Mouse (Mus musculus) cerebellum, adult 9-10 months (tissue): ENCODE results near the gene 1810062G17Rik.

ENCODE experiments used
- DNase-seq: peaks from one replicate; pipeline ENCODE4 v3.0.0; 2022

The 1810062G17Rik gene

GRCm38 (mm10) chr3:36511491-36511890 is 35.8 kb downstream of the 1810062G17Rik start:
- DNase-seq = no peak

GRCm38 (mm10) chr3:36516196-36516595 is 40.5 kb downstream of the 1810062G17Rik start:
- no peak for DNase-seq

GRCm38 (mm10) chr3:36521073-36522060 is 45.6 kb downstream of the 1810062G17Rik start, which contains the start of gene Gm11549:
TSS of gene Gm11549 (minus strand) at chr3:36521813.
- DNase-seq = no peak

- DNase-seq = no peak
These were observed 46.4 kb downstream of the 1810062G17Rik start for GRCm38 (mm10) chr3:36522137-36522536.

GRCm38 (mm10) chr3:36524466-36524865 is 48.7 kb downstream of the 1810062G17Rik start:
- no peak for DNase-seq

- no peak for DNase-seq
These were observed 54.6 kb downstream of the 1810062G17Rik start for GRCm38 (mm10) chr3:36530345-36530744.

- DNase-seq = no peak
These were observed 55.0 kb downstream of the 1810062G17Rik start for GRCm38 (mm10) chr3:36530781-36531180.

GRCm38 (mm10) chr3:36531242-36531641 is 55.5 kb downstream of the 1810062G17Rik start:
- no peak for DNase-seq
